Mouse (Mus musculus): ENCODE data around the gene Kcnip4. TPM values are rescaled to one million over a fixed set of nuclear protein-coding genes. Genes with fewer than 3 reads are reported as not detected.

The Kcnip4 gene
- polyA plus RNA-seq, 1 experiment from 2014 or later, result 3.0 TPM

- WGBS, result 31% methylated on average over 4 of the region's 4 CpGs
- H3K4me3 ChIP-seq, result no peak overlapping the region
- H3K27ac ChIP-seq (replicated peaks), result no peak overlapping the region
Observed at GRCm38 (mm10) chr5:49350126-49350909, 174.4 kb downstream of the Kcnip4 start.

GRCm38 (mm10) chr5:49349541-49349940, 175.2 kb downstream of the Kcnip4 start:
- no peaks in the 10 kb centered on the region for H3K4me1 ChIP-seq
- H3K4me2 ChIP-seq (replicated peaks), result no peak overlapping the region
- H3K4me3 ChIP-seq, result no peak overlapping the region
- WGBS, result 92% methylated on average over 5 of the region's 5 CpGs
- H3K27ac ChIP-seq (replicated peaks), result no peak overlapping the region
- no peak for ATAC-seq (ENCODE audit: low FRiP score, low read depth)
- H3K9ac ChIP-seq (replicated peaks), result no peak overlapping the region
- no peaks in the 10 kb centered on the region for H3K27me3 ChIP-seq
- no peaks in the 10 kb centered on the region for H3K9me3 ChIP-seq
- H3K36me3 ChIP-seq, result no peaks in the 10 kb centered on the region

More at GRCm38 (mm10) chr5:49350126-49350909, 174.4 kb downstream of the Kcnip4 start:
- peak; percentile 74 for ATAC-seq (ENCODE audit: low FRiP score, low read depth)
- Histone ChIP-seq H3K4me1 (no peaks in the 10 kb centered on the region), H3K9ac (replicated peaks) (no peak overlapping the region), H3K9me3 (no peaks in the 10 kb centered on the region), H3K27me3 (no peaks in the 10 kb centered on the region), H3K36me3 (no peaks in the 10 kb centered on the region), H3K4me2 (replicated peaks) (no peak overlapping the region)

- no peaks in the 10 kb centered on the region for H3K36me3 ChIP-seq
- no peak overlapping the region for H3K4me3 ChIP-seq
- no peak overlapping the region for H3K9ac ChIP-seq (replicated peaks)
- H3K4me1 ChIP-seq, result no peaks in the 10 kb centered on the region
- WGBS, result 73% methylated on average over 5 of the region's 5 CpGs
- ATAC-seq (ENCODE audit: low FRiP score, low read depth), result no peak
- H3K9me3 ChIP-seq, result no peaks in the 10 kb centered on the region
- H3K4me2 ChIP-seq (replicated peaks), result no peak overlapping the region
- no peak overlapping the region for H3K27ac ChIP-seq (replicated peaks)
- no peaks in the 10 kb centered on the region for H3K27me3 ChIP-seq
Observed at GRCm38 (mm10) chr5:49348511-49348910, 176.2 kb downstream of the Kcnip4 start.

GRCm38 (mm10) chr5:49344606-49345005, 180.1 kb downstream of the Kcnip4 start:
- Histone ChIP-seq H3K4me1 (no peaks in the 10 kb centered on the region), H3K9ac (replicated peaks) (no peak overlapping the region), H3K27ac (replicated peaks) (no peak overlapping the region), H3K9me3 (no peaks in the 10 kb centered on the region), H3K27me3 (no peaks in the 10 kb centered on the region), H3K36me3 (no peaks in the 10 kb centered on the region), H3K4me3 (no peak overlapping the region), H3K4me2 (replicated peaks) (no peak overlapping the region)
- WGBS, result 80% methylated on average over 1 of the region's 1 CpGs
- ATAC-seq (ENCODE audit: low FRiP score, low read depth), result no peak

- H3K9ac ChIP-seq (replicated peaks), result no peak overlapping the region
- H3K4me1 ChIP-seq, result no peaks in the 10 kb centered on the region
- no peaks in the 10 kb centered on the region for H3K36me3 ChIP-seq
- no peak overlapping the region for H3K4me2 ChIP-seq (replicated peaks)
- H3K27me3 ChIP-seq, result no peaks in the 10 kb centered on the region
- no peak for ATAC-seq (ENCODE audit: low FRiP score, low read depth)
- WGBS, result 60% methylated on average over 2 of the region's 2 CpGs
- H3K4me3 ChIP-seq, result no peak overlapping the region
- no peaks in the 10 kb centered on the region for H3K9me3 ChIP-seq
- H3K27ac ChIP-seq (replicated peaks), result no peak overlapping the region
Observed at GRCm38 (mm10) chr5:49337164-49337563, 187.5 kb downstream of the Kcnip4 start.

- H3K9me3 ChIP-seq, result no peaks in the 10 kb centered on the region
- no peak for ATAC-seq (ENCODE audit: low FRiP score, low read depth)
- no peak overlapping the region for H3K4me3 ChIP-seq
- H3K4me2 ChIP-seq (replicated peaks), result no peak overlapping the region
- 85% methylated on average over 2 of the region's 2 CpGs for WGBS
- H3K4me1 ChIP-seq, result no peaks in the 10 kb centered on the region
- H3K27ac ChIP-seq (replicated peaks), result no peak overlapping the region
- no peaks in the 10 kb centered on the region for H3K27me3 ChIP-seq
- H3K36me3 ChIP-seq, result no peaks in the 10 kb centered on the region
- no peak overlapping the region for H3K9ac ChIP-seq (replicated peaks)
Observed at GRCm38 (mm10) chr5:49333063-49333462, 191.6 kb downstream of the Kcnip4 start.

- no peaks in the 10 kb centered on the region for H3K27me3 ChIP-seq
- no peak overlapping the region for H3K4me3 ChIP-seq
- no peaks in the 10 kb centered on the region for H3K9me3 ChIP-seq
- no peak for ATAC-seq (ENCODE audit: low FRiP score, low read depth)
- no peak overlapping the region for H3K9ac ChIP-seq (replicated peaks)
- no peak overlapping the region for H3K27ac ChIP-seq (replicated peaks)
- no peak overlapping the region for H3K4me2 ChIP-seq (replicated peaks)
- H3K36me3 ChIP-seq, result no peaks in the 10 kb centered on the region
- 93% methylated on average over 1 of the region's 1 CpGs for WGBS
- no peaks in the 10 kb centered on the region for H3K4me1 ChIP-seq
Observed at GRCm38 (mm10) chr5:49329023-49329422, 195.7 kb downstream of the Kcnip4 start.

- H3K9ac ChIP-seq (replicated peaks), result no peak overlapping the region
- no peak for ATAC-seq (ENCODE audit: low FRiP score, low read depth)
Observed at GRCm38 (mm10) chr5:49318661-49319060, 206.0 kb downstream of the Kcnip4 start.

GRCm38 (mm10) chr5:49317869-49318268, 206.8 kb downstream of the Kcnip4 start:
- Histone ChIP-seq H3K27me3 (no peaks in the 10 kb centered on the region), H3K36me3 (no peaks in the 10 kb centered on the region), H3K9ac (replicated peaks) (no peak overlapping the region), H3K27ac (replicated peaks) (no peak overlapping the region), H3K4me1 (no peaks in the 10 kb centered on the region), H3K4me3 (no peak overlapping the region), H3K9me3 (no peaks in the 10 kb centered on the region), H3K4me2 (replicated peaks) (no peak overlapping the region)
- ATAC-seq (ENCODE audit: low FRiP score, low read depth), result no peak
- WGBS, result 91% methylated on average over 2 of the region's 2 CpGs

More at GRCm38 (mm10) chr5:49318661-49319060, 206.0 kb downstream of the Kcnip4 start:
- Histone ChIP-seq H3K4me2 (replicated peaks) (no peak overlapping the region), H3K27ac (replicated peaks) (no peak overlapping the region), H3K36me3 (no peaks in the 10 kb centered on the region), H3K4me1 (no peaks in the 10 kb centered on the region), H3K4me3 (no peak overlapping the region), H3K9me3 (no peaks in the 10 kb centered on the region), H3K27me3 (no peaks in the 10 kb centered on the region)

- Histone ChIP-seq H3K4me3 (no peak overlapping the region), H3K9me3 (no peaks in the 10 kb centered on the region), H3K9ac (replicated peaks) (no peak overlapping the region), H3K36me3 (no peaks in the 10 kb centered on the region), H3K4me1 (no peaks in the 10 kb centered on the region), H3K27me3 (no peaks in the 10 kb centered on the region), H3K27ac (replicated peaks) (no peak overlapping the region), H3K4me2 (replicated peaks) (no peak overlapping the region)
- 79% methylated on average over 1 of the region's 1 CpGs for WGBS
- no peak for ATAC-seq (ENCODE audit: low FRiP score, low read depth)
Observed at GRCm38 (mm10) chr5:49306796-49307195, 217.9 kb downstream of the Kcnip4 start.

- WGBS, result 88% methylated on average over 2 of the region's 2 CpGs
Observed at GRCm38 (mm10) chr5:49305321-49305720, 219.4 kb downstream of the Kcnip4 start.

GRCm38 (mm10) chr5:49298654-49299053, 226.1 kb downstream of the Kcnip4 start:
- 75% methylated on average over 4 of the region's 4 CpGs for WGBS
- no peak for ATAC-seq (ENCODE audit: low FRiP score, low read depth)

More at GRCm38 (mm10) chr5:49305321-49305720, 219.4 kb downstream of the Kcnip4 start:
- no peak for ATAC-seq (ENCODE audit: low FRiP score, low read depth)
- Histone ChIP-seq H3K4me1 (no peaks in the 10 kb centered on the region), H3K27ac (replicated peaks) (no peak overlapping the region), H3K4me3 (no peak overlapping the region), H3K36me3 (no peaks in the 10 kb centered on the region), H3K9ac (replicated peaks) (no peak overlapping the region), H3K9me3 (no peaks in the 10 kb centered on the region), H3K4me2 (replicated peaks) (no peak overlapping the region), H3K27me3 (no peaks in the 10 kb centered on the region)

GRCm38 (mm10) chr5:49292421-49292820, 232.3 kb downstream of the Kcnip4 start:
- no peaks in the 10 kb centered on the region for H3K4me1 ChIP-seq
- no peak overlapping the region for H3K4me3 ChIP-seq
- no peak overlapping the region for H3K4me2 ChIP-seq (replicated peaks)
- no peaks in the 10 kb centered on the region for H3K27me3 ChIP-seq
- no peak overlapping the region for H3K9ac ChIP-seq (replicated peaks)
- WGBS, result 92% methylated on average over 2 of the region's 2 CpGs
- no peaks in the 10 kb centered on the region for H3K9me3 ChIP-seq
- no peak overlapping the region for H3K27ac ChIP-seq (replicated peaks)
- H3K36me3 ChIP-seq, result no peaks in the 10 kb centered on the region
- no peak for ATAC-seq (ENCODE audit: low FRiP score, low read depth)

More at GRCm38 (mm10) chr5:49298654-49299053, 226.1 kb downstream of the Kcnip4 start:
- no peaks in the 10 kb centered on the region for H3K36me3 ChIP-seq
- no peak overlapping the region for H3K9ac ChIP-seq (replicated peaks)
- no peaks in the 10 kb centered on the region for H3K27me3 ChIP-seq
- no peak overlapping the region for H3K4me3 ChIP-seq
- H3K9me3 ChIP-seq, result no peaks in the 10 kb centered on the region
- no peak overlapping the region for H3K27ac ChIP-seq (replicated peaks)
- H3K4me1 ChIP-seq, result no peaks in the 10 kb centered on the region
- no peak overlapping the region for H3K4me2 ChIP-seq (replicated peaks)

Measured in midbrain, embryonic 12.5 days (tissue).